Mouse (Mus musculus) right cerebral cortex, postnatal 4 days (tissue): ENCODE measurements around the gene Tnip3.

Experiments
- DNase-seq: peaks from one replicate; pipeline ENCODE4 v3.0.0-alpha.2; 2022

Tnip3 gene

GRCm38 (mm10) chr6:65651376-65651775 lies 126.3 kb downstream of the Tnip3 start:
- DNase-seq, result no peak

GRCm38 (mm10) chr6:65661272-65661671 lies 136.2 kb downstream of the Tnip3 start:
- DNase-seq, result no peak

GRCm38 (mm10) chr6:65662050-65662449 lies 136.9 kb downstream of the Tnip3 start:
- no peak for DNase-seq

GRCm38 (mm10) chr6:65663990-65664389 lies 138.9 kb downstream of the Tnip3 start:
- no peak for DNase-seq

GRCm38 (mm10) chr6:65666295-65666694 lies 141.2 kb downstream of the Tnip3 start:
- DNase-seq, result no peak

GRCm38 (mm10) chr6:65669971-65670370 lies 144.9 kb downstream of the Tnip3 start:
- DNase-seq, result no peak

- DNase-seq, result peak; percentile 16
These were observed 145.9 kb downstream of the Tnip3 start for GRCm38 (mm10) chr6:65670981-65671411.

- DNase-seq, result peak; percentile 50
These were observed 146.3 kb downstream of the Tnip3 start, which contains the start of gene Ndnf for GRCm38 (mm10) chr6:65671451-65671850. Gene Ndnf (plus strand): TSS chr6:65671590.

GRCm38 (mm10) chr6:65672131-65673031 lies 147.3 kb downstream of the Tnip3 start:
- peak; percentile 37 for DNase-seq
